Mouse (Mus musculus) adipocyte (in vitro differentiated cells): ENCODE results near the gene Rrn3.
"Not testable (repeated sequence)": the region's sequence is repeated elsewhere in the genome, so short reads cannot be mapped to it uniquely, and the experiment has no call there.

Source experiments
- DNase-seq: peaks from one replicate; pipeline ENCODE4 v3.0.0-alpha.2; 2016; ENCODE audit warnings: low spot score

Rrn3 gene

GRCm38 (mm10) chr16:13785932-13786331, 5.4 kb downstream of the Rrn3 start:
- no peak for DNase-seq

GRCm38 (mm10) chr16:13793441-13793840, 12.9 kb downstream of the Rrn3 start:
- not testable (repeated sequence) for DNase-seq

GRCm38 (mm10) chr16:13796746-13797175, 16.3 kb downstream of the Rrn3 start:
- DNase-seq: no peak

- DNase-seq: no peak
These were observed 20.7 kb downstream of the Rrn3 start for GRCm38 (mm10) chr16:13801231-13801630.

GRCm38 (mm10) chr16:13804666-13805065, 24.2 kb downstream of the Rrn3 start:
- DNase-seq: no peak

- no peak for DNase-seq
These were observed 27.1 kb downstream of the Rrn3 start for GRCm38 (mm10) chr16:13807616-13808015.

- no peak for DNase-seq
These were observed 27.9 kb downstream of the Rrn3 start for GRCm38 (mm10) chr16:13808410-13808809.

- DNase-seq: no peak
These were observed 31.6 kb downstream of the Rrn3 start for GRCm38 (mm10) chr16:13812152-13812551.

- DNase-seq: no peak
These were observed 32.7 kb downstream of the Rrn3 start for GRCm38 (mm10) chr16:13813200-13813599.

- DNase-seq: peak; percentile 98
These were observed 38.3 kb downstream of the Rrn3 start, which contains the start of gene Ntan1 for GRCm38 (mm10) chr16:13818560-13819393. Gene Ntan1 (plus strand): TSS chr16:13818845.

GRCm38 (mm10) chr16:13819394-13819743, 38.9 kb downstream of the Rrn3 start:
- no peak for DNase-seq

GRCm38 (mm10) chr16:13819806-13820500, 39.4 kb downstream of the Rrn3 start:
- peak; percentile 56 for DNase-seq

GRCm38 (mm10) chr16:13820771-13821170, 40.3 kb downstream of the Rrn3 start:
- no peak for DNase-seq

- DNase-seq: no peak
These were observed 45.4 kb downstream of the Rrn3 start for GRCm38 (mm10) chr16:13825781-13826490.

- DNase-seq: peak; percentile 59
These were observed 46.0 kb downstream of the Rrn3 start for GRCm38 (mm10) chr16:13826511-13826910.

- no peak for DNase-seq
These were observed 49.9 kb downstream of the Rrn3 start for GRCm38 (mm10) chr16:13830444-13830843.

- DNase-seq: peak; percentile 79
These were observed 51.1 kb downstream of the Rrn3 start for GRCm38 (mm10) chr16:13831606-13832005.

- DNase-seq: no peak
These were observed 53.9 kb downstream of the Rrn3 start for GRCm38 (mm10) chr16:13834382-13834781.

GRCm38 (mm10) chr16:13840056-13840455, 59.5 kb downstream of the Rrn3 start:
- DNase-seq: no peak

- DNase-seq: no peak
These were observed 60.4 kb downstream of the Rrn3 start for GRCm38 (mm10) chr16:13840956-13841355.

- no peak for DNase-seq
These were observed 64.5 kb downstream of the Rrn3 start for GRCm38 (mm10) chr16:13845031-13845430.

GRCm38 (mm10) chr16:13846675-13847074, 66.2 kb downstream of the Rrn3 start:
- DNase-seq: no peak

- DNase-seq: no peak
These were observed 67.8 kb downstream of the Rrn3 start for GRCm38 (mm10) chr16:13848310-13848709.
